Mouse (Mus musculus) regulatory T cell (primary cell): Measurements from ENCODE around the gene Rpl22l1.
"Not testable (repeated sequence)": the region's sequence is repeated elsewhere in the genome, so short reads cannot be mapped to it uniquely, and the experiment has no call there.

ENCODE experiments used
- in situ Hi-C: fragments of 300-600 bp; cut with MboI, MseI; formaldehyde crosslinking; loops from one replicate; pipeline ENCODE4 v1.15.1; 2025; ENCODE audit warnings: high pct_unique_total_duplicates

The Rpl22l1 gene

GRCm38 (mm10) chr3:28805301-28806097, at the start of gene Rpl22l1:
Gene Rpl22l1 (plus strand): TSS chr3:28805436.
- in situ Hi-C loops = loop anchor here (25.0 kb wide), 1 partner anchor 1643 kb away; the partner anchor contains the start of gene Ect2

DNA sequence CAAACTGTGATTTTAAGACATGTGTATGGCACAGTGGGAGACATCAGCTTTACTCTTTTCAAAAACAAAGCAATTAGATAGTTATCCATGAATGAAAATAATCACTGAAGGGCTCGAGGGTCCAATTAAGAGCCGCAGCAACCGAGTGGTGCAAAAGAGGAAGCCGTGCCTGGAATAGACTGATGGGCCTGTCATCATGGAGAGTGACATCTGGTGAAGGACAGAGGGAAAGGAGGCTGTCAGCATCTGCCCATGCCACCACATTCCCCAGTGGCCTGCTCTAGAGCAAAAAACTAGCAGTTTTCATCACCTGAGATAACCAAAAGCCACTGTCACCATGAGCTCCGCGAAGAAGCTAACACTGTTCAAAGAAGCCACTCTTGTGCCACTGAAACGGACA, 49.8 kb upstream of the Rpl22l1 start:
- in situ Hi-C loops = no loop called here

- in situ Hi-C loops = no loop called here
These were observed 43.9 kb upstream of the Rpl22l1 start for GRCm38 (mm10) chr3:28761225-28761789.

DNA sequence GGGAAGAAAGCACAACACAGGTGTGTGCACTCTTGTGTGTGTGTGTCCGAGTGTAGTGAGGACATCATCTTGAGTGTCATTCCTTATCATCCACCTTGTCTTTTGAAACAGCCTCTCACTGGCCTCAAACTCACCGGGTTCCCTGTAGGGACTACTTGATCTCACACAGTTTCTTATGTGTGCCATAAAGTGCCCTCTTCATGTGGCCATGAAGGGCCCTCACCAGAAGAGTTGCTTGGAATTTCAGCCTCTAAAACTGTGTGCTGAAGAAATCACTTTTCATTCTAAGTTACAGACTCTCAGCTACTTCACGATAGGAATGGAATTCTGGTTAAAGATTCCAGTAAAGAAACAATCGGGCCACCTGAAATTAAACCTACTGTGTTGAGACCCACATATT, 38.3 kb upstream of the Rpl22l1 start:
- in situ Hi-C loops = no loop called here

DNA sequence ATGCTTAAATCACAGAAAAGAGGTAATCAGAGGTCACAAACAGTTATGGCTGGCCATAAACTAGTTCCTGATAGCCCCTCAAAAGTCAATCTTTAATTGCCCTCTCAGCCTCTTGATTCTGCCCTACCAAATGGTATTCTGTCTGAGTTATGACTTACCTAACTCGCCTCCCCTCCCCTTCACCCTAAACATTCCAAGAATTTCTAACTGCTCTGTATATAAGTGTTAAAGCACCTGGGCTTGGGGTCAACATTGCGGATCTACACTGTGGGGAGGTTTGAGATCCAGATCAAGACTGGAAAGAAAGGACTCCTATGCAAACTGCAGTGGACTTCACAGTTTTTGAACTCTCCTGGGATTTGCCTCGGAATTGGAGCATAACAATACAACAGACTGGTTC, 37.0 kb upstream of the Rpl22l1 start:
- in situ Hi-C loops = no loop called here

- in situ Hi-C loops = not testable (repeated sequence)
These were observed 32.3 kb upstream of the Rpl22l1 start for GRCm38 (mm10) chr3:28772919-28773318.

DNA sequence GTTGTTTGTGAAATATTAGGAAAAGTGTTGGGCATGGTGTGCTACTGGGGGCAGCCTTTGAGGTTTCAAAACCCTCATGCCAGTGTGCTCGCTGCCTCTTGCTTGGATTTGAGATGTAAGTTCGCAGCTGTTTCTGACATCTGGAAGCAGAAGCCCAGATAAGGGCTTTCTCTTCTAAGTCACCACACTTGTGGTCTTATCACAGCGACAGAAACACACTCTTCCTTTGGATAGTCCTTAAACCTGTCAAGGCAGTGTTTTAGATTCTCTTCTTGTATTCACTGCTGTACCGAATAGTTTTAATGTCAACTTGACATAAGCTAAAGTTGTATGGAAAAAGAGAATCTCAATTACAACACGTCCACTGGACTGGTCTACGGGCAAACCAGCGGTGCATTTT, 29.9 kb upstream of the Rpl22l1 start:
- in situ Hi-C loops = no loop called here

GRCm38 (mm10) chr3:28775958-28776357, 29.3 kb upstream of the Rpl22l1 start:
- in situ Hi-C loops = no loop called here

- in situ Hi-C loops = no loop called here
These were observed 28.7 kb upstream of the Rpl22l1 start for GRCm38 (mm10) chr3:28776491-28776890.

- in situ Hi-C loops = no loop called here
These were observed 24.7 kb upstream of the Rpl22l1 start for GRCm38 (mm10) chr3:28780511-28780910.

DNA sequence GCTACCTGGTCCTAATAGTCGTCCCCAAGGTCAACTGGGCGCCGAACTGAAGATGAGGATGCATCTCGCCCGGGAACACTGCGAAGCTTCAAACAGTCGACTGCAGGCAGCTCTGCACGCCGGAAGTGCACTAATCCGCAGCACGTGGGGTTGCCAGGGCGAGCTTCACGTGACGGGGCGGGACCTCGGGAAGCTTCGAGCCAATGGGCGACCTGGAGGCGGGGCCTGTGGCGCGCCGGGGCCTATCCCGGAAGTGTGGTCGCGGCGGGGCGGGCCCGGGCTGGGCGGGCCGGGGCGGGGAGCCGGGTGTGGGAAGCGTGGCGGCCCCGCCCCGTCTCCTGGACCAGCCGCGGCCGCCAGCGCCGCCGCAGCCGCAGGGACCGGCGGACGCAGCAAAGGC, 24.2 kb upstream of the Rpl22l1 start, which contains the start of gene Eif5a2:
Gene Eif5a2, plus strand, starts transcription at position 283 of the 400 bp plus-strand sequence.
- in situ Hi-C loops = no loop called here

- in situ Hi-C loops = no loop called here
These were observed 23.8 kb upstream of the Rpl22l1 start for GRCm38 (mm10) chr3:28781422-28781821.

DNA sequence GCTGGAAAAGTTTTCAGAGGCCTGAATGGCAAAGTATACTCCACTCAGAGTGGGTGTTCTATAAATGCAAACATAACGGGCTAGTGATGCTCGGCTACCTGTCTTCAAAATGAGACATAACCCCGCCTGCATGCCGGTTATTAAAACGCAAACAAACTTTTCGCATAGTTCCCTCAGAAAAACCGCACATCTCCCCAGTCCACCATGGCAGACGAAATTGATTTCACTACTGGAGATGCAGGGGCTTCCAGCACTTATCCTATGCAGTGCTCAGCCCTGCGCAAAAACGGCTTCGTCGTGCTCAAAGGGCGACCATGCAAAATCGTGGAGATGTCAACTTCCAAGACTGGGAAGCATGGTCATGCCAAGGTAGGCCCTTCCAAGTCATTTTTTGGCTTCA, 23.4 kb upstream of the Rpl22l1 start:
- in situ Hi-C loops = no loop called here

GRCm38 (mm10) chr3:28784176-28784575, 21.1 kb upstream of the Rpl22l1 start:
- in situ Hi-C loops = no loop called here

GRCm38 (mm10) chr3:28794835-28795234, 10.4 kb upstream of the Rpl22l1 start:
- in situ Hi-C loops = no loop called here

DNA sequence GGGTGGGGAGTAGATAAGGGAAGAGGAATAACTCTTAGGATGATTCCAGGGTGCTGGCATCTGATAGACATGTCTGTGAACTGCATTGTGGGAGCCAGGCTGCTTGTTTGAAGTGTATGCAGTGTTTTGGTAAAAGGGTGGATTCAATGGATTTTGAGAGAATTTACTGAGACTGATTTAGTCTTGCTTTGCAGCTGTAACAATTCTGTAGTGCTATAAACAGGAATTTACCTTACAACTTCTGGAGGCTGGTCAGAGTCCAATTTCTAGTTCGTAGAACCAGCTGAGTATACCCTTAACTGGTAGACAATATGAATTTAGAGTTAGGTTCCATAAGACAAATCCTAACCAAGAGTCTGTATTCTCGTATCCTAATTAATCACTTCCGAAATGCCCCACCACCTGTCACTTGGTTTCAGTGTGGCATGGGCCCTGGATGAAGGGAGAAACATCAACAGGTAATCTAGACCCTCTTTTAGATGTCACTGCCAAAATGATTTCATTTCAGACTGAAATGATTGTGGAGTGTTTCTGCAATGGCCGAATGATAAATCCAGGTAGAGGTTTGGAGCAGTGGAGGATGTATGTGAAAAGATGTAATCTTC, 2.9 kb downstream of the Rpl22l1 start:
- in situ Hi-C loops = loop anchor here (25.0 kb wide), 1 partner anchor 1646 kb away; the partner anchor contains the start of gene Ect2

DNA sequence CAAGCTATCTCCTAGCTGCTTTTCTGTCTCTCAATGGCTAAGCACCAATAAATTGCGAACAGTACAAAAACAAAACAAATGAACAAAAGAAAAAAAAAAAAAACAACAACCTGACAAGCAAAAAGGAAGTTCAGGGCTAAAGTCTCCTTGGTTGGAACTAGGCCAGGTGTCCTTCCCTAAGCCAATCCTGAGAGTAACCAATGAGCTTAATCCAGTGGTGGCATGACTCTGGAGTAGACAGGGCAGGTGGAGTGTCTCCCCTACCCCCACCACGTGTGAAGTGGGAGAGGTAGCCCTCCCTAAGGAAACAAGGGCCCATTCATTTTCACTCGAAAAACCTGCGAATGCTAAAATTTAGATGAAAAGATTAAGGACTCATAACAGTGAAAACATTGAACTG, 6.2 kb downstream of the Rpl22l1 start:
- in situ Hi-C loops = loop anchor here (5.0 to 25.0 kb wide), 2 partner anchors 156 to 1649 kb away; partner anchors contain the start of gene Ect2

GRCm38 (mm10) chr3:28814361-28814760, 9.1 kb downstream of the Rpl22l1 start:
- in situ Hi-C loops = loop anchor here (5.0 to 25.0 kb wide), 2 partner anchors 153 to 1652 kb away; partner anchors contain the start of gene Ect2

DNA sequence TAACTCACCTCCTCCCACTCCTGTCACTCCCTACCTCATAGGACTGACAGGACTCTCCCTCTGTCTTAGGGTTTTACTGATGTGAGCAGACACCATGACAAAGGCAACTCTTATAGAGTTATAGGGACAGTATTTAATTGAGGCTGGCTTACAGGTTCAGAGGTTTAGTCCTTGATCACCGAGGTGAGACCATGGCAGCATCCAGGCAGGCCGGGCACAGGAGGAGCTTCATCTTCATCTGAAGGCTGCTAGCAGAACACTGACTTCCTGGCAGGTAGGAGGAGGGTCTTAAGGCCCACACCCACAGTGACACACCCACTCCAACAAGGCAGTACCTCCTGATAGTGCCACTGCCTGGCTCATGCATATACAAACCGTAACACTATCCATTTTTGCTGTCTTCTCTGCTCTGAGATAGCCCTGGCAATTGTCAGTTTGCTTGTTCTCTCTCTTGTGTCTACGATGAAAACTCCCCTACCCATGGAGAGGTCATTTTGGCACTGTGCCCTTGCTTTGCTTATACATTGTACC, 10.8 kb downstream of the Rpl22l1 start:
- in situ Hi-C loops = loop anchor here (25.0 kb wide), 1 partner anchor 1654 kb away; the partner anchor contains the start of gene Ect2

- in situ Hi-C loops = no loop called here
These were observed 21.0 kb downstream of the Rpl22l1 start for GRCm38 (mm10) chr3:28826272-28826671.

- in situ Hi-C loops = no loop called here
These were observed 22.4 kb downstream of the Rpl22l1 start for GRCm38 (mm10) chr3:28827605-28828004.

DNA sequence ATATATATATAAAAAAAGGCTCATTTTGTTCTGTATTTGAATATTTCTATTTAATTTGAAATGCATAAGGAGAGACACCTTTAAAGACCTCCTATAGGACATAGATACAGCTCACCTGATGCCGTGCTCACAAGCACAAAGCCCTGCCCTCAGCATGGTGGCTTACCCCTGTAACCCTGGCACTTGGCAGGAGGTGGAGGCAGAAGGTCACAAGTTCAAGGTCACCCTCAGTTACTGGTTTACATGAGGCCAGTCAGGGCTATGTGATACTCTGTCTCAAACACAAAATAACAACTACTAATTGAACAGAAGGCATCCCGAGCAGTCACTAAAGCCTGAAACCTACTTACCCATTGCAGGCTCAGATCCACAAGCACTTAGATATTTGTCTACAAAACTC, 24.2 kb downstream of the Rpl22l1 start:
- in situ Hi-C loops = no loop called here
